Mouse (Mus musculus): ENCODE data around the gene Cnbd2. TPM values are rescaled to one million over a fixed set of nuclear protein-coding genes. Genes with fewer than 3 reads are reported as not detected.

Cnbd2 gene
- 3.4 and 4.5 TPM in 2 replicates for polyA plus RNA-seq (2014; fragmentation: Nextera tagmentation; extraction: Ambion mirVana)

DNA sequence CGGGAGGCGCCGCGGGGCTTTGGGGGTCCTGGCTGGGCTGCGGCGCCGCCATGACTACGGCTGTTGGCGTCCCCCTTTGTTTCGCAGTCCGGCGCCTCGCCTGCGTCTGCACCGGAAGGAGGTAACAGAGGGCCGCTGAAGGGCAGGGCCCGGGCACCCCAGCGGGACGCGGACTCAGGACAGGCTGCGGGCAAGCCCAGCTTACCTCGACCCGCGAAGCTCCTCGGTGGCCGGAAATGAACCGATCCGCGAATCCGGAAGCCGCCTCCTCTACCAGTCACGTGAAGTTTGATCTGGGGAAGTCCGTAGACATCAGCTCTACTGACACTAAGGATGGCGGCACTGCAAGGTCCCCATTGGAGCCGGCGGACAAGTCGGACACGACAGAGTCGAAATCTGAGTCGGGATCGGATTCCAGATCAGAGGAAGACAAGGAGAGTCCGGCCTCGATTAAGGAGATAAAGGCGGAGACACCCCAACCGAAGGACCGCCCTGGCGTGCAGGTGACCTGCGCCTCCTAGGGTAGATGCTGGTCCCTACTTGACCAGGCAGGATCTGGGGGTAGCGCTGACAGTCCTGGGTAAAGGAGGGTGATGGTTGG is at the start of gene Cnbd2, which contains the start of gene Scand1:
Gene Cnbd2, plus strand, starts transcription at position 3 of the 601 bp plus-strand sequence.
Gene Scand1, minus strand, starts transcription at position 408 of the 601 bp plus-strand sequence.
- ATAC-seq (ENCODE audit: insufficient number of reproducible peaks, insufficient read depth, low FRiP score, low read depth) = peak; percentile 88
- no peaks in the 10 kb centered on the region; the same call in 1 of the 2 replicates for H3K9me3 ChIP-seq (ENCODE audit: control insufficient read depth, low read depth, low read length)
- peak within 1 kb of the TSS; percentile 86 for H3K9ac ChIP-seq (replicated peaks; ENCODE audit: low read depth, low read length)
- peak within 1 kb of the TSS; percentile 69 for H3K4me3 ChIP-seq (ENCODE audit: low read depth, low read length)
- H3K36me3 ChIP-seq (ENCODE audit: control insufficient read depth, insufficient read depth, low read length) = no peaks in the 10 kb centered on the region; the same call in 1 of the 2 replicates
- peak within 1 kb of the TSS; percentile 91 for H3K27ac ChIP-seq (ENCODE audit: low read length)
- H3K4me2 ChIP-seq (replicated peaks; ENCODE audit: low read depth, low read length) = peak within 1 kb of the TSS; percentile 75
- no peaks in the 10 kb centered on the region for H3K27me3 ChIP-seq (ENCODE audit: control insufficient read depth, insufficient read depth, low read length)
- H3K4me1 ChIP-seq (ENCODE audit: control insufficient read depth, insufficient read depth, low read length) = no peaks in the 10 kb centered on the region
- under 1% methylated on average over 49 of the region's 49 CpGs for WGBS

GRCm38 (mm10) chr2:156263204-156263893 is 48.8 kb upstream of the Cnbd2 start:
- ATAC-seq (ENCODE audit: insufficient number of reproducible peaks, insufficient read depth, low FRiP score, low read depth) = no peak
- H3K4me3 ChIP-seq (ENCODE audit: low read depth, low read length) = no peak overlapping the region
- H3K36me3 ChIP-seq (ENCODE audit: control insufficient read depth, insufficient read depth, low read length) = peaks cover 21% of the 10 kb centered on the region
- H3K27ac ChIP-seq (ENCODE audit: low read length) = no peak overlapping the region
- no peaks in the 10 kb centered on the region for H3K27me3 ChIP-seq (ENCODE audit: control insufficient read depth, insufficient read depth, low read length)
- no peak overlapping the region for H3K9ac ChIP-seq (replicated peaks; ENCODE audit: low read depth, low read length)
- 77% methylated on average over 4 of the region's 4 CpGs for WGBS
- H3K9me3 ChIP-seq (ENCODE audit: control insufficient read depth, low read depth, low read length) = no peaks in the 10 kb centered on the region
- H3K4me2 ChIP-seq (replicated peaks; ENCODE audit: low read depth, low read length) = no peak overlapping the region
- no peaks in the 10 kb centered on the region for H3K4me1 ChIP-seq (ENCODE audit: control insufficient read depth, insufficient read depth, low read length)

DNA sequence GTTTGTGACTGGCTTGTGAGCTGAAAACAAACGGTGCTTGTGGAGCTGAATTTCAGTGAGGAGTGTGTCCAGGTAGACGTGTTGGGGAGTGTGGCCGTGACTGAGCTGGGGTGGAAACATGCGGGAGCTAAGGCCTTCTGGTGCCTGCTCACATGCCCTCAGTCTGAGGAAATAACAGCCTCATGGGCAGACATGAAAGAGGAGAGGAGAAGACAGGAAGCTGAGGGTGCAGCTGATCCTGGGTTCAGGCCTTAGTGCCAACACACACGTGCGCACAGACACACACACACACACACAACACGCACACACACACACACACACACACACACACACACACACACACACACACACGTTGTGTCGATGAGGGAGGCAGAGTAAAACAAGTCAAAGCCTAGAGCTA is 44.5 kb upstream of the Cnbd2 start:
- H3K4me1 ChIP-seq (ENCODE audit: control insufficient read depth, insufficient read depth, low read length) = no peaks in the 10 kb centered on the region
- no peak overlapping the region for H3K27ac ChIP-seq (ENCODE audit: low read length)
- ATAC-seq (ENCODE audit: insufficient number of reproducible peaks, insufficient read depth, low FRiP score, low read depth) = no peak
- H3K9ac ChIP-seq (replicated peaks; ENCODE audit: low read depth, low read length) = no peak overlapping the region
- WGBS = 95% methylated on average over 9 of the region's 9 CpGs
- no peak overlapping the region for H3K4me3 ChIP-seq (ENCODE audit: low read depth, low read length)
- H3K4me2 ChIP-seq (replicated peaks; ENCODE audit: low read depth, low read length) = no peak overlapping the region
- H3K27me3 ChIP-seq (ENCODE audit: control insufficient read depth, insufficient read depth, low read length) = no peaks in the 10 kb centered on the region
- H3K9me3 ChIP-seq (ENCODE audit: control insufficient read depth, low read depth, low read length) = no peaks in the 10 kb centered on the region
- H3K36me3 ChIP-seq (ENCODE audit: control insufficient read depth, insufficient read depth, low read length) = peaks cover 8% of the 10 kb centered on the region; the same call in 1 of the 2 replicates

DNA sequence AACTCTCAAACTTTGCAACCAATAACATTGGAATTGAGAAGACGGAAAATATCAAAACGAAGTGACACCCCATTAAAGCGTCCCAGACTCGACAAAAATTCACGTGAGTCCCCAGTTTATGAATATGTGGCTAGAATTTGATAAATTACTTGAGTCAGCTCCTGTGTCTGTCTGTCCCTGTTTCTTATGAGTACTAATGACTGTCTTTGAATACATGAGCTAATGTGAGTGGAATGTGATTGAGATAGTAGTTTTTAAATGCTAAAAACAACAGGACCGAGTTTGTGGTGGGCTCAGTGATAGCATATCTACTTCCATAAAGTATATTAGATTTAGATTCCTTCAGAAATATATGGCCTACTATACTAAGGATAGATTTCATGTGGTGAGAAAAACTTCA is 39.5 kb upstream of the Cnbd2 start:
- Histone ChIP-seq H3K27me3 (ENCODE audit: control insufficient read depth, insufficient read depth, low read length) (no peaks in the 10 kb centered on the region), H3K4me1 (ENCODE audit: control insufficient read depth, insufficient read depth, low read length) (no peaks in the 10 kb centered on the region), H3K4me3 (ENCODE audit: low read depth, low read length) (no peak overlapping the region), H3K9ac (replicated peaks; ENCODE audit: low read depth, low read length) (no peak overlapping the region), H3K4me2 (replicated peaks; ENCODE audit: low read depth, low read length) (no peak overlapping the region), H3K9me3 (ENCODE audit: control insufficient read depth, low read depth, low read length) (no peaks in the 10 kb centered on the region), H3K27ac (ENCODE audit: low read length) (no peak overlapping the region), H3K36me3 (ENCODE audit: control insufficient read depth, insufficient read depth, low read length) (peaks cover 18% of the 10 kb centered on the region)
- no peak for ATAC-seq (ENCODE audit: insufficient number of reproducible peaks, insufficient read depth, low FRiP score, low read depth)
- WGBS = 87% methylated on average over 6 of the region's 6 CpGs

DNA sequence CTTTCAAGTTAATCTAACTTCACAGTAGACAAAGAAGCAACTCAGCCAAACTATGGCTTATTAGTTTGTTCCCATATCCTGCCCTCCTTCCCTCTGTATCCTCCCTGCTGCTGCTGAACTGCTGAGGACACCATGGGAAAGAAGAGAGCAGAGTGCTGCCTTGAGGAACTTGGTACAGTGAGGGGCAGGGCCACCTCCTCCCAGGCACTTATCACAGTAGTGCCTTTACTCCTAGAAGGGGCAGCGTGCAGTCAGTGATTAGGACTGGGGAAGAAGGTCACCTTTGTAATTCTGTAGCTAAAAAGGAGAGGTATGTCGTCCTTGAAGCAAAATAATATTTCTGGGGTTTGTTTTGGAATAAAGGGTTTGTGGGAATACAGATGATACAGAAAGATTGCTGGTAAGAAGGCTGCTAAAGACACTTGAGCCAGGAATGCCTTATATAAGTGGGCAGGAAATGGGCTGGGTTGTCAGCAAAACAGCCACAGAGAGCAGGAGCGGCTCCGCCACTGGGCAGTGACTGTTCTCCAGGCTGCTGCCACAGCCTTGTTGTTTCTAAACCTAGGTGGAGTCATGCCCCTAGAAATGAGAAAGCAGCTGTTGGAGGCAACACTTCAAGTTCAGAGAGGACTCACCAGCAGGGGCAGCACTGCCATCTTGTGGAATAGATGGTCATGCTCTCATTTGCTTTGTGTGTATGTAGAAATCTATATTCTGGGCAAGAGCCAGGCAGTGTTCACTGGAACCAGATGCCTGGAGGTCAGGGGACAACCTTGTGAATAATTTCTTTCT is 33.7 kb upstream of the Cnbd2 start:
- no peaks in the 10 kb centered on the region for H3K9me3 ChIP-seq (ENCODE audit: control insufficient read depth, low read depth, low read length)
- no peak overlapping the region; the same call in 1 of the 2 replicates for H3K27ac ChIP-seq (ENCODE audit: low read length)
- H3K4me2 ChIP-seq (replicated peaks; ENCODE audit: low read depth, low read length) = no peak overlapping the region
- ATAC-seq (ENCODE audit: insufficient number of reproducible peaks, insufficient read depth, low FRiP score, low read depth) = peak; percentile 76; the same call in 1 of the 2 replicates
- H3K9ac ChIP-seq (replicated peaks; ENCODE audit: low read depth, low read length) = no peak overlapping the region
- H3K36me3 ChIP-seq (ENCODE audit: control insufficient read depth, insufficient read depth, low read length) = peaks cover 20% of the 10 kb centered on the region
- no peaks in the 10 kb centered on the region for H3K4me1 ChIP-seq (ENCODE audit: control insufficient read depth, insufficient read depth, low read length)
- no peak overlapping the region for H3K4me3 ChIP-seq (ENCODE audit: low read depth, low read length)
- 42% methylated on average over 4 of the region's 4 CpGs for WGBS
- H3K27me3 ChIP-seq (ENCODE audit: control insufficient read depth, insufficient read depth, low read length) = no peaks in the 10 kb centered on the region

DNA sequence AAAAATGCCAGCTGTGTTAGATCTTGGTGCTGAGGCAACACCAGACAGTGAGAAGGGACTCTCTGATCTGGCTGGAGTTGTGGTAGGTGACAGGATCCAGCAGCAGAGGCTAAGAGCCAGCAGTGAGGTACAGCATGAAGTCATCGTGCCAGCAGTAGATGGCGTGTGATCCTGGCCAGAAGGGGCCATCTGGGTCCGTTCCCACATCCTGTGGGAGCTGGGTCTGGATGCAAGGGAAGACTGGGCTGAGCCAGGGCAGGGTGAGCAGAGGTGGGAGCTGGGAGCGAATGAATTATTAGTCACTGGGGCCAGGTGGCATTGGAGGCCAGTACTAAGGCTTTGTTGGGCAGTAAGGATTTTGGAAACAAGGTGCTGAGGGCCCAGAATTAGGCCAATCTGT is 30.9 kb upstream of the Cnbd2 start:
- ATAC-seq (ENCODE audit: insufficient number of reproducible peaks, insufficient read depth, low FRiP score, low read depth) = no peak
- Histone ChIP-seq H3K27me3 (ENCODE audit: control insufficient read depth, insufficient read depth, low read length) (no peaks in the 10 kb centered on the region), H3K4me1 (ENCODE audit: control insufficient read depth, insufficient read depth, low read length) (no peaks in the 10 kb centered on the region), H3K4me3 (ENCODE audit: low read depth, low read length) (no peak overlapping the region), H3K27ac (ENCODE audit: low read length) (no peak overlapping the region), H3K9me3 (ENCODE audit: control insufficient read depth, low read depth, low read length) (no peaks in the 10 kb centered on the region), H3K36me3 (ENCODE audit: control insufficient read depth, insufficient read depth, low read length) (peaks cover 17% of the 10 kb centered on the region), H3K9ac (replicated peaks; ENCODE audit: low read depth, low read length) (no peak overlapping the region), H3K4me2 (replicated peaks; ENCODE audit: low read depth, low read length) (no peak overlapping the region)
- WGBS = 81% methylated on average over 4 of the region's 4 CpGs

DNA sequence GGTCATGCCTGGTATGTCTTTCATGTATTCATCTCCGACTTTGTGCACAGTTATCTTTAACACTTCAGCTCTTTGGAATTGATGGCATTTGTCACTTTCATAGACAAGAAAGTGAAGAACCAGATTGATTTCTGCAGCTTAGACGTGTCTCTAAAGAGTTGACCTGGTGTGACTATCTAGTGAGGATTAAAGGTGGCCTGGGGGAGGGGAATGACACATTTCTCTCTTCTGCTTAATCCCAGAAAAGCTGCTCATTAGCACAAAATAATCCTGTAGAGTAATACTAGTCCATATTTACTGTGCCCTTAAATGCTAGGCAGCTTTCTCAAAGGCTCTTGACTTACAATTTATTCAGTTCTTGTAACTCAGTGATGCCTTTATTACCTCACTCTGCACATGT is 26.9 kb upstream of the Cnbd2 start:
- Histone ChIP-seq H3K36me3 (ENCODE audit: control insufficient read depth, insufficient read depth, low read length) (peaks cover 16% of the 10 kb centered on the region), H3K4me2 (replicated peaks; ENCODE audit: low read depth, low read length) (no peak overlapping the region), H3K4me3 (ENCODE audit: low read depth, low read length) (no peak overlapping the region), H3K9me3 (ENCODE audit: control insufficient read depth, low read depth, low read length) (no peaks in the 10 kb centered on the region), H3K27ac (ENCODE audit: low read length) (no peak overlapping the region), H3K27me3 (ENCODE audit: control insufficient read depth, insufficient read depth, low read length) (no peaks in the 10 kb centered on the region), H3K9ac (replicated peaks; ENCODE audit: low read depth, low read length) (no peak overlapping the region), H3K4me1 (ENCODE audit: control insufficient read depth, insufficient read depth, low read length) (no peaks in the 10 kb centered on the region)
- ATAC-seq (ENCODE audit: insufficient number of reproducible peaks, insufficient read depth, low FRiP score, low read depth) = no peak
- 76% methylated on average over 2 of the region's 2 CpGs for WGBS

GRCm38 (mm10) chr2:156286733-156287132 is 25.4 kb upstream of the Cnbd2 start:
- ATAC-seq (ENCODE audit: insufficient number of reproducible peaks, insufficient read depth, low FRiP score, low read depth) = no peak
- Histone ChIP-seq H3K27ac (ENCODE audit: low read length) (no peak overlapping the region), H3K27me3 (ENCODE audit: control insufficient read depth, insufficient read depth, low read length) (no peaks in the 10 kb centered on the region), H3K9ac (replicated peaks; ENCODE audit: low read depth, low read length) (no peak overlapping the region), H3K4me1 (ENCODE audit: control insufficient read depth, insufficient read depth, low read length) (no peaks in the 10 kb centered on the region), H3K4me3 (ENCODE audit: low read depth, low read length) (no peak overlapping the region), H3K9me3 (ENCODE audit: control insufficient read depth, low read depth, low read length) (no peaks in the 10 kb centered on the region), H3K4me2 (replicated peaks; ENCODE audit: low read depth, low read length) (no peak overlapping the region), H3K36me3 (ENCODE audit: control insufficient read depth, insufficient read depth, low read length) (peaks cover 13% of the 10 kb centered on the region)
- 96% methylated on average over 4 of the region's 4 CpGs for WGBS

Measured in stomach, embryonic 14.5 days (tissue).